17 mouse cellular contexts compared by ENCODE assay signal in the genomic region with DNA sequence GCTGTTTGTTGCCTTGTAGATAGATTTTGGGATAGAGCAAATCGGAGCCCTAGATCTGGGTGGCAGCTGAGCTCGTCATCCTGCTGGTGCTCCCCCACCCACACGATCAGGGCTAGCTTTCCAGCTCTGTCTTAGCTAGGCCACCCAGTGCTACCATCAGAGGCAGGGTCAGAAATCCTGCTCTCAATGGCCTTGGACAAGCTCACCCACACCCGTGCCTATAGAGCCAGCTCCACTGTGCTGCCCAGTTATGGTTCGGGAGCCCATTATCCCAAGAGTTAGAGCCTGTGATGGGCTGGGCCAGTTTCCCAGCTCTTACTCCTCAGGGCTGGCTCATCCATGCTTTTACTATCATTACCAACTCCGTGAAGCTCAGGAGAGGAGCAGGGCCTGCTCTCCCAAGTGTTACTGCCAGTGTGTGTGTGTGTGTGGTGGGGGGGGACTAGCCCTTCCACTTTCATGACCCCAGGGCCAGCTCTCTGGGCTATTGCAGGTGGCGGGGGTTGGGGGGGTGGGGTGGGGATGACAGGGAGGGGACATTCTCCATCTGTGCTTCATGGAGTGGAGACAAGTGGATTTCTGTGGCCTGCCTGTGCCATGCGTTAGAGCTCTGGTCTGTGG.
A peak's percentile ranks its signal among the peaks of the same experiment; 100 is the strongest.
DNase-seq lines count a peak whose midpoint lies in the region; ATAC-seq lines count a peak whose summit lies in the region.
"Had no signal": no experiment of that assay in that cellular context is flagged by ENCODE, and none has a peak within 500 bp of the region (broad histone marks: within the 10 kb centered on the region; RNA-seq: fewer than 3 reads in every experiment).

No protein-coding gene starts in this region.

- DNase-seq in forebrain, embryonic 10.5 days (ENCODE audit: extremely low spot score, low spot score): no peak
- no peak for DNase-seq in kidney, adult 18-20 months
- no peak for DNase-seq in adrenal gland, postnatal 25 days
- no peak for DNase-seq in layer of hippocampus, postnatal 14 days (ENCODE audit: low spot score in 2 of 2)
- DNase-seq in lung, postnatal 25 days (ENCODE audit: low spot score): no peak
- DNase-seq: cerebellum, adult 9-11 months; heart, postnatal 14 days; kidney, postnatal 36 days; left cerebral cortex, postnatal 4 days; lung, embryonic 14.5 days; thymus, postnatal 36 days had no signal

- H3K9me3 ChIP-seq in forebrain, embryonic 10.5 days: no peaks in the 10 kb centered on the region
- no peaks in the 10 kb centered on the region for H3K9me3 ChIP-seq in forebrain, embryonic 15.5 days
- no peaks in the 10 kb centered on the region for H3K9me3 ChIP-seq in kidney, embryonic 16.5 days (ENCODE audit: low read length)
- no peaks in the 10 kb centered on the region for H3K9me3 ChIP-seq in midbrain, embryonic 12.5 days
- H3K9me3 ChIP-seq: embryonic facial prominence, embryonic 15.5 days; liver, embryonic 12.5 days had no signal

- 78% methylated on average over 8 of the region's 8 CpGs for WGBS in forebrain, embryonic 10.5 days
- WGBS in forebrain, embryonic 15.5 days: 80% methylated on average over 8 of the region's 8 CpGs
- WGBS in kidney, embryonic 16.5 days: 78% methylated on average over 8 of the region's 8 CpGs
- WGBS in midbrain, embryonic 12.5 days: 73% methylated on average over 8 of the region's 8 CpGs

- H3K36me3 ChIP-seq in forebrain, embryonic 10.5 days (replicated peaks): no peaks in the 10 kb centered on the region
- no peaks in the 10 kb centered on the region for H3K36me3 ChIP-seq in forebrain, embryonic 15.5 days
- no peaks in the 10 kb centered on the region for H3K36me3 ChIP-seq in kidney, embryonic 16.5 days (ENCODE audit: insufficient read depth, low read length)
- H3K36me3 ChIP-seq in midbrain, embryonic 12.5 days: no peaks in the 10 kb centered on the region
- H3K36me3 ChIP-seq: embryonic facial prominence, embryonic 15.5 days; liver, embryonic 12.5 days had no signal

- no peak overlapping the region for H3K4me2 ChIP-seq in forebrain, embryonic 15.5 days (replicated peaks)
- no peak overlapping the region for H3K4me2 ChIP-seq in kidney, embryonic 16.5 days (replicated peaks; ENCODE audit: low read depth, low read length)
- H3K4me2 ChIP-seq in midbrain, embryonic 12.5 days (replicated peaks): no peak overlapping the region
- H3K4me2 ChIP-seq: embryonic facial prominence, embryonic 15.5 days; liver, embryonic 12.5 days; lung, embryonic 14.5 days had no signal

- H3K27me3 ChIP-seq in forebrain, embryonic 10.5 days (ENCODE audit: poor library complexity, severe bottlenecking): no peaks in the 10 kb centered on the region
- H3K27me3 ChIP-seq in forebrain, embryonic 15.5 days: no peaks in the 10 kb centered on the region
- H3K27me3 ChIP-seq in kidney, embryonic 16.5 days (ENCODE audit: insufficient read depth, low read length): no peaks in the 10 kb centered on the region
- no peaks in the 10 kb centered on the region for H3K27me3 ChIP-seq in midbrain, embryonic 12.5 days
- H3K27me3 ChIP-seq: embryonic facial prominence, embryonic 15.5 days; liver, embryonic 12.5 days had no signal

- H3K4me3 ChIP-seq in forebrain, embryonic 10.5 days: no peak overlapping the region
- no peak overlapping the region for H3K4me3 ChIP-seq in forebrain, embryonic 15.5 days
- H3K4me3 ChIP-seq in kidney, embryonic 16.5 days (ENCODE audit: low read length): no peak overlapping the region
- H3K4me3 ChIP-seq in midbrain, embryonic 12.5 days: no peak overlapping the region
- H3K4me3 ChIP-seq: embryonic facial prominence, embryonic 15.5 days; liver, embryonic 12.5 days had no signal

- H3K27ac ChIP-seq in forebrain, embryonic 10.5 days: peak overlapping the region; percentile 60; the same call in 1 of the 2 replicates
- no peak overlapping the region for H3K27ac ChIP-seq in forebrain, embryonic 15.5 days (replicated peaks)
- no peak overlapping the region for H3K27ac ChIP-seq in kidney, embryonic 16.5 days (ENCODE audit: low read length)
- H3K27ac ChIP-seq in midbrain, embryonic 12.5 days (replicated peaks): no peak overlapping the region
- H3K27ac ChIP-seq: embryonic facial prominence, embryonic 15.5 days; liver, embryonic 12.5 days had no signal

- no peak overlapping the region for H3K9ac ChIP-seq in forebrain, embryonic 15.5 days (replicated peaks)
- no peak overlapping the region for H3K9ac ChIP-seq in kidney, embryonic 16.5 days (replicated peaks; ENCODE audit: low read length)
- no peak overlapping the region for H3K9ac ChIP-seq in midbrain, embryonic 12.5 days (replicated peaks)
- H3K9ac ChIP-seq: embryonic facial prominence, embryonic 15.5 days; liver, embryonic 12.5 days; lung, embryonic 14.5 days had no signal

- no peak for ATAC-seq in forebrain, embryonic 15.5 days (replicated peaks)
- peak; percentile 60; the same call in 1 of the 2 replicates for ATAC-seq in kidney, embryonic 16.5 days (ENCODE audit: low FRiP score, low TSS enrichment)
- ATAC-seq in midbrain, embryonic 12.5 days (ENCODE audit: low FRiP score, low read depth): peak; percentile 35
- ATAC-seq: intestine, embryonic 16.5 days; liver, embryonic 12.5 days had no signal

- peaks cover 50% of the 10 kb centered on the region for H3K4me1 ChIP-seq in forebrain, embryonic 10.5 days
- H3K4me1 ChIP-seq in forebrain, embryonic 15.5 days: peaks cover 14% of the 10 kb centered on the region
- H3K4me1 ChIP-seq in kidney, embryonic 16.5 days (ENCODE audit: insufficient read depth, low read length): peaks cover 14% of the 10 kb centered on the region; the same call in 1 of the 2 replicates
- H3K4me1 ChIP-seq in midbrain, embryonic 12.5 days: peaks cover 35% of the 10 kb centered on the region
- H3K4me1 ChIP-seq: liver, embryonic 12.5 days had no signal
